Mouse (Mus musculus) spleen, adult 2 months (tissue): Measurements from ENCODE around the gene Klhl5.

Source experiments
- CTCF ChIP-seq: fragments of 200-500 bp; IDR thresholded peaks from 2 replicates; pipeline ENCODE4 v1.5.1; 2011; ENCODE audit warnings: mild to moderate bottlenecking, inconsistent platforms; ENCODE audit not compliant: insufficient read depth, insufficient read length, insufficient replicate concordance; ENCODE audit errors: extremely low read depth
- POLR2A ChIP-seq: fragments of 200-500 bp; IDR thresholded peaks from 2 replicates; pipeline ENCODE4 v1.6.1; 2011; ENCODE audit warnings: low read depth, low read length, inconsistent platforms

GRCm38 (mm10) chr5:65151767-65152166 lies 44.4 kb downstream of the Klhl5 start:
- TF ChIP-seq CTCF, result no peak
- TF ChIP-seq POLR2A, result no peak
